Mouse (Mus musculus) lung, embryonic 15.5 days (tissue): Measurements from ENCODE around the gene Acbd5. TPM values are rescaled to one million over a fixed set of nuclear protein-coding genes. Genes with fewer than 3 reads are reported as not detected.
"Not testable (repeated sequence)": the region's sequence is repeated elsewhere in the genome, so short reads cannot be mapped to it uniquely, and the experiment has no call there.

Experiments
- ATAC-seq: fragments of 200-750 bp; cut with Nextera tagmentation; 2 replicates; pipeline ENCODE4 v1.8.0; 2017; ENCODE audit warnings: moderate number of reproducible peaks, borderline replicate concordance; ENCODE audit not compliant: low FRiP score, low TSS enrichment; ENCODE audit errors: extremely low read depth
- H3K27ac ChIP-seq: fragments of 300-500 bp; sonication (generic); 2 replicates; pipeline ENCODE4 v1.5.1; 2015; ENCODE audit warnings: moderate library complexity, mild to moderate bottlenecking, inconsistent platforms
- H3K27me3 ChIP-seq: fragments of 300-500 bp; sonication (generic); 2 replicates; pipeline ENCODE4 v1.6.1; 2015; ENCODE audit warnings: inconsistent platforms
- H3K36me3 ChIP-seq: fragments of 300-500 bp; sonication (generic); 2 replicates; pipeline ENCODE4 v1.6.1; 2015; ENCODE audit warnings: inconsistent platforms
- H3K4me1 ChIP-seq: fragments of 300-500 bp; sonication (generic); 2 replicates; pipeline ENCODE4 v1.6.1; 2015; ENCODE audit warnings: inconsistent platforms
- H3K4me2 ChIP-seq: fragments of 300-500 bp; sonication (generic); 2 replicates; pipeline ENCODE4 v1.6.1; 2015; ENCODE audit warnings: inconsistent platforms, mild to moderate bottlenecking, moderate library complexity
- H3K4me3 ChIP-seq: fragments of 300-500 bp; sonication (generic); 2 replicates; pipeline ENCODE4 v1.5.1; 2015; ENCODE audit warnings: mild to moderate bottlenecking, inconsistent platforms
- H3K9ac ChIP-seq: fragments of 300-500 bp; sonication (generic); 2 replicates; pipeline ENCODE4 v1.6.1; 2015; ENCODE audit warnings: inconsistent platforms
- H3K9me3 ChIP-seq: fragments of 300-500 bp; sonication (generic); 2 replicates; pipeline ENCODE4 v1.6.1; 2016; ENCODE audit warnings: inconsistent platforms
- WGBS: fragments of 180-500 bp; shearing (Covaris S2); methylation state at CpG from one replicate; pipeline ENCODE4 v1.1.7; 2015; 5-methylcytosine and 5-hydroxymethylcytosine counted together
- polyA plus RNA-seq: library from polyadenylated mRNA; unstranded; fragments of >200 nt; fragmentation: Nextera tagmentation; extraction: Ambion mirVana; gene quantifications from 2 replicates; pipeline ENCODE4 v1.2.1, GENCODE M21; 2015

The Acbd5 gene
- polyA plus RNA-seq, 1 experiment from 2014 or later = 30.7 TPM

- Histone ChIP-seq H3K27me3 (no peaks in the 10 kb centered on the region), H3K9me3 (no peaks in the 10 kb centered on the region), H3K36me3 (no peaks in the 10 kb centered on the region), H3K9ac (peak overlapping the region; percentile 99), H3K27ac (peak overlapping the region; percentile 99), H3K4me1 (peaks cover 16% of the 10 kb centered on the region), H3K4me2 (peak overlapping the region; percentile 63), H3K4me3 (peak overlapping the region; percentile 100)
- peak; percentile 84 for ATAC-seq
- under 1% methylated on average over 40 of the region's 59 CpGs for WGBS
Observed at GRCm38 (mm10) chr2:23039082-23040000, 28.6 kb upstream of the Acbd5 start.

- 2% methylated on average over 24 of the region's 24 CpGs for WGBS
- peak; percentile 98 for ATAC-seq
- H3K4me1 ChIP-seq = peaks cover 16% of the 10 kb centered on the region
Observed at GRCm38 (mm10) chr2:23040001-23040646, 27.8 kb upstream of the Acbd5 start, which contains the start of gene Abi1. Gene Abi1, minus strand, starts transcription at chr2:23040241.

GRCm38 (mm10) chr2:23040690-23041089 lies 27.3 kb upstream of the Acbd5 start:
- H3K4me3 ChIP-seq, H3K4me2 ChIP-seq, H3K36me3 ChIP-seq, ATAC-seq, H3K9me3 ChIP-seq, H3K9ac ChIP-seq, H3K27me3 ChIP-seq: not testable (repeated sequence)
- Histone ChIP-seq H3K27ac (peak overlapping the region; percentile 44; the same call in 1 of the 2 replicates), H3K4me1 (peaks cover 16% of the 10 kb centered on the region)
- WGBS = 80% methylated on average over 7 of the region's 7 CpGs

More at GRCm38 (mm10) chr2:23040001-23040646, 27.8 kb upstream of the Acbd5 start, which contains the start of gene Abi1:
- H3K27ac ChIP-seq = peak within 1 kb of the TSS; percentile 99
- peak within 1 kb of the TSS; percentile 99 for H3K9ac ChIP-seq
- peak within 1 kb of the TSS; percentile 63 for H3K4me2 ChIP-seq
- no peaks in the 10 kb centered on the region for H3K36me3 ChIP-seq
- peak within 1 kb of the TSS; percentile 100 for H3K4me3 ChIP-seq
- H3K27me3 ChIP-seq = no peaks in the 10 kb centered on the region
- no peaks in the 10 kb centered on the region for H3K9me3 ChIP-seq

GRCm38 (mm10) chr2:23041457-23041856 lies 26.5 kb upstream of the Acbd5 start:
- no peak for ATAC-seq
- H3K36me3 ChIP-seq = no peaks in the 10 kb centered on the region
- WGBS = 63% methylated on average over 4 of the region's 4 CpGs
- H3K4me3 ChIP-seq = no peak overlapping the region
- no peak overlapping the region for H3K9ac ChIP-seq
- no peaks in the 10 kb centered on the region for H3K9me3 ChIP-seq
- peaks cover 15% of the 10 kb centered on the region for H3K4me1 ChIP-seq
- H3K27me3 ChIP-seq = no peaks in the 10 kb centered on the region
- H3K27ac ChIP-seq = no peak overlapping the region
- no peak overlapping the region for H3K4me2 ChIP-seq

GRCm38 (mm10) chr2:23042189-23042588 lies 25.8 kb upstream of the Acbd5 start:
- no peak for ATAC-seq
- Histone ChIP-seq H3K9me3 (no peaks in the 10 kb centered on the region), H3K9ac (no peak overlapping the region), H3K4me1 (peaks cover 10% of the 10 kb centered on the region), H3K27ac (no peak overlapping the region), H3K4me3 (no peak overlapping the region), H3K36me3 (no peaks in the 10 kb centered on the region), H3K27me3 (no peaks in the 10 kb centered on the region), H3K4me2 (no peak overlapping the region)
- WGBS = 73% methylated on average over 3 of the region's 3 CpGs

- no peak overlapping the region for H3K27ac ChIP-seq
- H3K9me3 ChIP-seq = no peaks in the 10 kb centered on the region
- ATAC-seq = no peak
- no peak overlapping the region for H3K4me3 ChIP-seq
- no peaks in the 10 kb centered on the region for H3K36me3 ChIP-seq
- H3K4me2 ChIP-seq = no peak overlapping the region
- 42% methylated on average over 1 of the region's 1 CpGs for WGBS
- H3K9ac ChIP-seq = no peak overlapping the region
- no peaks in the 10 kb centered on the region for H3K4me1 ChIP-seq
- no peaks in the 10 kb centered on the region for H3K27me3 ChIP-seq
Observed at GRCm38 (mm10) chr2:23045703-23046102, 22.3 kb upstream of the Acbd5 start.

- no peak overlapping the region for H3K4me2 ChIP-seq
- H3K9me3 ChIP-seq = no peaks in the 10 kb centered on the region
- no peak for ATAC-seq
- H3K4me3 ChIP-seq = no peak overlapping the region
- no peak overlapping the region for H3K27ac ChIP-seq
- H3K4me1 ChIP-seq = no peaks in the 10 kb centered on the region
- no peaks in the 10 kb centered on the region for H3K36me3 ChIP-seq
- H3K27me3 ChIP-seq = no peaks in the 10 kb centered on the region
- no peak overlapping the region for H3K9ac ChIP-seq
Observed at GRCm38 (mm10) chr2:23048006-23048405, 20.0 kb upstream of the Acbd5 start.

GRCm38 (mm10) chr2:23051890-23052289 lies 16.1 kb upstream of the Acbd5 start:
- H3K9me3 ChIP-seq = no peaks in the 10 kb centered on the region
- no peaks in the 10 kb centered on the region for H3K36me3 ChIP-seq
- H3K4me2 ChIP-seq = no peak overlapping the region
- H3K4me1 ChIP-seq = no peaks in the 10 kb centered on the region
- no peak overlapping the region for H3K9ac ChIP-seq
- WGBS = 81% methylated on average over 2 of the region's 2 CpGs
- H3K4me3 ChIP-seq = no peak overlapping the region
- no peak for ATAC-seq
- no peak overlapping the region for H3K27ac ChIP-seq
- no peaks in the 10 kb centered on the region for H3K27me3 ChIP-seq

GRCm38 (mm10) chr2:23052523-23052922 lies 15.4 kb upstream of the Acbd5 start:
- ATAC-seq = no peak
- Histone ChIP-seq H3K27ac (no peak overlapping the region), H3K27me3 (no peaks in the 10 kb centered on the region), H3K9ac (no peak overlapping the region), H3K36me3 (no peaks in the 10 kb centered on the region), H3K4me2 (no peak overlapping the region), H3K9me3 (no peaks in the 10 kb centered on the region), H3K4me1 (no peaks in the 10 kb centered on the region), H3K4me3 (no peak overlapping the region)
- WGBS = 63% methylated on average over 6 of the region's 6 CpGs

- peak overlapping the region; percentile 93 for H3K4me2 ChIP-seq
- under 1% methylated on average over 21 of the region's 21 CpGs for WGBS
- peak; percentile 74 for ATAC-seq
Observed at GRCm38 (mm10) chr2:23068370-23068737, 387 bp downstream of the Acbd5 start.

GRCm38 (mm10) chr2:23068894-23069744 lies 1.2 kb downstream of the Acbd5 start:
- Histone ChIP-seq H3K9ac (peak overlapping the region; percentile 78), H3K4me1 (no peaks in the 10 kb centered on the region), H3K4me3 (peak overlapping the region; percentile 62), H3K4me2 (peak overlapping the region; percentile 93), H3K36me3 (no peaks in the 10 kb centered on the region), H3K27ac (peak overlapping the region; percentile 93), H3K9me3 (no peaks in the 10 kb centered on the region), H3K27me3 (no peaks in the 10 kb centered on the region)
- under 1% methylated on average over 50 of the region's 50 CpGs for WGBS
- peak; percentile 92 for ATAC-seq

More at GRCm38 (mm10) chr2:23068370-23068737, 387 bp downstream of the Acbd5 start:
- Histone ChIP-seq H3K4me3 (peak overlapping the region; percentile 62), H3K9ac (peak overlapping the region; percentile 78), H3K9me3 (no peaks in the 10 kb centered on the region), H3K27me3 (no peaks in the 10 kb centered on the region), H3K4me1 (no peaks in the 10 kb centered on the region), H3K36me3 (no peaks in the 10 kb centered on the region), H3K27ac (peak overlapping the region; percentile 93)
